Mouse (Mus musculus) kidney, embryonic 14.5 days (tissue): ENCODE measurements around the gene Frem2. TPM values are rescaled to one million over a fixed set of nuclear protein-coding genes. Genes with fewer than 3 reads are reported as not detected.

ENCODE experiments used
- ATAC-seq: fragments of 200-750 bp; cut with Nextera tagmentation; 2 replicates; pipeline ENCODE4 v1.8.0; 2017; ENCODE audit warnings: moderate number of reproducible peaks, mild to moderate bottlenecking, moderate TSS enrichment, moderate library complexity; ENCODE audit not compliant: low FRiP score, low TSS enrichment
- H3K27ac ChIP-seq: fragments of 300-500 bp; sonication (generic); 2 replicates; pipeline ENCODE4 v1.5.1; 2014; ENCODE audit warnings: low read depth, mild to moderate bottlenecking, low read length, moderate library complexity, mixed read lengths
- H3K27me3 ChIP-seq: fragments of 300-500 bp; sonication (generic); 2 replicates; pipeline ENCODE4 v1.6.1; 2014; ENCODE audit warnings: mild to moderate bottlenecking, low read length; ENCODE audit not compliant: control insufficient read depth, insufficient read depth
- H3K36me3 ChIP-seq: fragments of 300-500 bp; sonication (generic); 2 replicates; pipeline ENCODE4 v1.6.1; 2014; ENCODE audit warnings: low read length, mixed read lengths; ENCODE audit not compliant: control insufficient read depth, insufficient read depth
- H3K4me1 ChIP-seq: fragments of 300-500 bp; sonication (generic); 2 replicates; pipeline ENCODE4 v1.6.1; 2014; ENCODE audit warnings: low read length, mixed read lengths; ENCODE audit not compliant: control insufficient read depth, insufficient read depth
- H3K4me2 ChIP-seq: fragments of 300-500 bp; sonication (generic); replicated peaks from 2 replicates; pipeline ENCODE4 v1.6.1; 2014; ENCODE audit warnings: low read depth, mild to moderate bottlenecking, low read length
- H3K4me3 ChIP-seq: fragments of 300-500 bp; sonication (generic); 2 replicates; pipeline ENCODE4 v1.5.1; 2014; ENCODE audit warnings: mild to moderate bottlenecking, low read length
- H3K9ac ChIP-seq: fragments of 300-500 bp; sonication (generic); 2 replicates; pipeline ENCODE4 v1.6.1; 2014; ENCODE audit warnings: low read depth, mild to moderate bottlenecking, low read length, moderate library complexity
- H3K9me3 ChIP-seq: fragments of 300-500 bp; sonication (generic); 2 replicates; pipeline ENCODE4 v1.6.1; 2016; ENCODE audit warnings: low read length; ENCODE audit not compliant: control insufficient read depth
- WGBS: fragments of 180-500 bp; shearing (Covaris S2); extraction: QIAGEN DNeasy Blood & Tissue Kit; methylation state at CpG from one replicate; pipeline ENCODE4 v1.1.7; 2014; 5-methylcytosine and 5-hydroxymethylcytosine counted together
- polyA plus RNA-seq: library from polyadenylated mRNA; unstranded; fragments of >200 nt; fragmentation: Nextera tagmentation; extraction: Ambion mirVana; gene quantifications from 2 replicates; pipeline ENCODE4 v1.2.1, GENCODE M21; 2014

The Frem2 gene
- polyA plus RNA-seq, 1 experiment from 2014 or later: 27.0 TPM

- WGBS: 82% methylated on average over 2 of the region's 2 CpGs
- no peak overlapping the region for H3K27ac ChIP-seq
Observed at GRCm38 (mm10) chr3:53669736-53670135, 12.6 kb upstream of the Frem2 start.

GRCm38 (mm10) chr3:53657744-53658534 lies 784 bp upstream of the Frem2 start:
- Histone ChIP-seq H3K4me2 (peak overlapping the region; percentile 95), H3K36me3 (peaks cover 22% of the 10 kb centered on the region), H3K4me1 (0 out of 2 replicates have a peak, but pooled peaks cover 4% of the 10 kb centered on the region), H3K27ac (peak overlapping the region; percentile 42; the same call in 1 of the 2 replicates), H3K9me3 (peaks cover 27% of the 10 kb centered on the region), H3K9ac (peak overlapping the region; percentile 56), H3K4me3 (peak overlapping the region; percentile 61), H3K27me3 (peaks cover 14% of the 10 kb centered on the region)
- ATAC-seq: peak; percentile 5; the same call in 1 of the 2 replicates
- WGBS: 2% methylated on average over 21 of the region's 21 CpGs

More at GRCm38 (mm10) chr3:53669736-53670135, 12.6 kb upstream of the Frem2 start:
- Histone ChIP-seq H3K4me3 (no peak overlapping the region), H3K9ac (no peak overlapping the region), H3K9me3 (no peaks in the 10 kb centered on the region), H3K36me3 (no peaks in the 10 kb centered on the region), H3K4me1 (0 out of 2 replicates have a peak, but pooled peaks cover 2% of the 10 kb centered on the region), H3K4me2 (no peak overlapping the region), H3K27me3 (no peaks in the 10 kb centered on the region)
- no peak for ATAC-seq

GRCm38 (mm10) chr3:53656328-53656877 lies 752 bp downstream of the Frem2 start:
- peak overlapping the region; percentile 79; the same call in 1 of the 2 replicates for H3K27ac ChIP-seq
- peak; percentile 14 for ATAC-seq
- H3K9ac ChIP-seq: peak overlapping the region; percentile 56
- peak overlapping the region; percentile 95 for H3K4me2 ChIP-seq
- 0 out of 2 replicates have a peak, but pooled peaks cover 4% of the 10 kb centered on the region for H3K4me1 ChIP-seq
- peaks cover 31% of the 10 kb centered on the region for H3K36me3 ChIP-seq
- H3K27me3 ChIP-seq: peaks cover 14% of the 10 kb centered on the region
- 1% methylated on average over 42 of the region's 42 CpGs for WGBS
- H3K9me3 ChIP-seq: peaks cover 27% of the 10 kb centered on the region
- peak overlapping the region; percentile 61 for H3K4me3 ChIP-seq

- Histone ChIP-seq H3K4me2 (peak overlapping the region; percentile 95; the same call in 1 of the 2 replicates), H3K27ac (no peak overlapping the region), H3K9me3 (peaks cover 27% of the 10 kb centered on the region), H3K27me3 (peaks cover 14% of the 10 kb centered on the region), H3K9ac (no peak overlapping the region), H3K36me3 (peaks cover 31% of the 10 kb centered on the region), H3K4me3 (peak overlapping the region; percentile 61), H3K4me1 (0 out of 2 replicates have a peak, but pooled peaks cover 4% of the 10 kb centered on the region)
- no peak for ATAC-seq
- 91% methylated on average over 13 of the region's 13 CpGs for WGBS
Observed at GRCm38 (mm10) chr3:53655343-53655742, 1.8 kb downstream of the Frem2 start.

- Histone ChIP-seq H3K27ac (0 out of 2 replicates have a peak overlapping the region, but pooled peaks have one; percentile 62), H3K27me3 (peaks cover 2% of the 10 kb centered on the region; the same call in 1 of the 2 replicates), H3K4me1 (no peaks in the 10 kb centered on the region), H3K9me3 (peaks cover 22% of the 10 kb centered on the region), H3K36me3 (peaks cover 31% of the 10 kb centered on the region), H3K4me2 (peak overlapping the region; percentile 33), H3K4me3 (peak overlapping the region; percentile 12; the same call in 1 of the 2 replicates), H3K9ac (no peak overlapping the region; the same call in 1 of the 2 replicates)
- 7% methylated on average over 8 of the region's 8 CpGs for WGBS
- ATAC-seq: no peak
Observed at GRCm38 (mm10) chr3:53650003-53650748, 7.0 kb downstream of the Frem2 start.

- Histone ChIP-seq H3K4me1 (no peaks in the 10 kb centered on the region), H3K36me3 (peaks cover 24% of the 10 kb centered on the region), H3K9ac (no peak overlapping the region), H3K9me3 (peaks cover 14% of the 10 kb centered on the region), H3K4me3 (no peak overlapping the region), H3K4me2 (no peak overlapping the region), H3K27me3 (no peaks in the 10 kb centered on the region), H3K27ac (no peak overlapping the region)
- ATAC-seq: no peak
- 52% methylated on average over 4 of the region's 4 CpGs for WGBS
Observed at GRCm38 (mm10) chr3:53649425-53649824, 7.7 kb downstream of the Frem2 start.

GRCm38 (mm10) chr3:53648902-53649301 lies 8.3 kb downstream of the Frem2 start:
- Histone ChIP-seq H3K9ac (no peak overlapping the region), H3K36me3 (peaks cover 19% of the 10 kb centered on the region), H3K27ac (no peak overlapping the region), H3K27me3 (no peaks in the 10 kb centered on the region), H3K4me2 (no peak overlapping the region), H3K9me3 (peaks cover 9% of the 10 kb centered on the region), H3K4me3 (no peak overlapping the region), H3K4me1 (no peaks in the 10 kb centered on the region)
- no peak; the same call in 1 of the 2 replicates for ATAC-seq
- WGBS: 90% methylated on average over 4 of the region's 4 CpGs

- H3K36me3 ChIP-seq: no peaks in the 10 kb centered on the region
- no peak overlapping the region for H3K9ac ChIP-seq
- no peaks in the 10 kb centered on the region for H3K9me3 ChIP-seq
- no peak for ATAC-seq
- no peak overlapping the region for H3K27ac ChIP-seq
- no peaks in the 10 kb centered on the region for H3K27me3 ChIP-seq
- no peaks in the 10 kb centered on the region for H3K4me1 ChIP-seq
- H3K4me2 ChIP-seq: no peak overlapping the region
- 71% methylated on average over 3 of the region's 3 CpGs for WGBS
- H3K4me3 ChIP-seq: no peak overlapping the region
Observed at GRCm38 (mm10) chr3:53635948-53636347, 21.2 kb downstream of the Frem2 start.
